Mouse (Mus musculus) kidney, adult 2 months (tissue): Measurements from ENCODE around the gene 5730480H06Rik.

Source experiments
- CTCF ChIP-seq: fragments of 200-500 bp; conservative IDR thresholded peaks from 2 replicates; pipeline ENCODE4 v1.5.1; 2011; ENCODE audit warnings: low read depth, mild to moderate bottlenecking, control low read depth, low read length, moderate library complexity, mixed read lengths; ENCODE audit not compliant: insufficient read depth, insufficient read length
- POLR2A ChIP-seq: fragments of 200-500 bp; IDR thresholded peaks from one replicate; pipeline ENCODE4 v1.6.1; 2011; ENCODE audit warnings: low read depth, low read length, control low read depth

DNA sequence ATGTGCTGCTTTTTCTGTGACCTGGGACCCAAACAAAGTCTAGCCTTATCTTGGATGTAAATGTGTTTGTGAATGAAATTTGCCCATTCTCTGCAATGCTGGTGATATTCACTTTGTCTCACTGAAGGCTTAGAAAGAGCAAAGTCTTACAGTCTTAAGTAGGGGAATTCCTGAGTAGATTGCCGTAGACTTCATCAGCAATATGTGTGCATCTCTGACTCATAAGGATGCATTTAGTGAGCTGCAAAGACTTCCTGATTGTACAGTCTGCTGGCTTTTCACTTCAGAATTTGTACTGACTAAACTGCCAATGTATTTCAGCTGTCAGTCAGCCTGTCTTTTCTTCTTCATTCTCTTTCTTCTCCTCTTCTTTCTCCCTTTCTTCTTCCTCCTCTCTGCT lies 94.2 kb downstream of the 5730480H06Rik start:
- TF ChIP-seq CTCF: no peak
- no peak for TF ChIP-seq POLR2A
